Mouse (Mus musculus) ES-E14 (cell line): ENCODE data around the gene Xbp1. TPM values are rescaled to one million over a fixed set of nuclear protein-coding genes. Genes with fewer than 3 reads are reported as not detected.
A peak's percentile ranks its signal among the peaks of the same experiment; 100 is the strongest.

Experiments used
- DNase-seq: peaks from one replicate; pipeline ENCODE4 v3.0.0-alpha.2; 2013; ENCODE audit warnings: low read depth, low spot score
- H3K27ac ChIP-seq: 2 replicates; pipeline ENCODE4 v1.5.1; 2012; ENCODE audit warnings: low read depth, mild to moderate bottlenecking, low read length, moderate library complexity, mixed read lengths; ENCODE audit not compliant: poor library complexity, insufficient read depth, severe bottlenecking
- H3K36me3 ChIP-seq: 2 replicates; pipeline ENCODE4 v1.6.1; 2012; ENCODE audit warnings: mild to moderate bottlenecking, low read length, moderate library complexity, mixed read lengths; ENCODE audit not compliant: control insufficient read depth, poor library complexity, insufficient read depth, severe bottlenecking
- H3K4me1 ChIP-seq, 2 experiments: fragments of 150-350 bp in 1 of 2; sonication (generic) in 1 of 2; 2 replicates each; pipeline ENCODE4 v1.6.1; 2012; ENCODE audit warnings: low read length in 2 of 2, mild to moderate bottlenecking in 1 of 2, mixed read lengths in 1 of 2; ENCODE audit not compliant: control insufficient read depth in 2 of 2, insufficient read depth in 2 of 2, poor library complexity in 1 of 2
- H3K4me3 ChIP-seq, 2 experiments: fragments of 150-350 bp in 1 of 2; sonication (generic) in 1 of 2; 2 replicates each; pipeline ENCODE4 v1.5.1; 2012; ENCODE audit warnings: low read length in 2 of 2, low read depth in 1 of 2, mild to moderate bottlenecking in 1 of 2, mixed read lengths in 1 of 2; ENCODE audit not compliant: insufficient read depth in 1 of 2, poor library complexity in 1 of 2, severe bottlenecking in 1 of 2
- H3K9ac ChIP-seq: 2 replicates; pipeline ENCODE4 v1.6.1; 2012; ENCODE audit warnings: low read depth, mild to moderate bottlenecking, low read length, mixed read lengths; ENCODE audit not compliant: poor library complexity, insufficient read depth, severe bottlenecking
- H3K9me3 ChIP-seq: fragments of 150-350 bp; sonication (generic); 2 replicates; pipeline ENCODE4 v1.6.1; 2012; ENCODE audit warnings: low read depth, mild to moderate bottlenecking, low read length; ENCODE audit not compliant: control insufficient read depth, insufficient read depth
- CHD2 ChIP-seq: IDR thresholded peaks from 2 replicates; pipeline ENCODE4 v1.6.1; 2014; ENCODE audit warnings: mild to moderate bottlenecking, low read depth, low read length, inconsistent platforms
- HCFC1 ChIP-seq: IDR thresholded peaks from 2 replicates; pipeline ENCODE4 v1.6.1; 2012; ENCODE audit warnings: low read length, inconsistent platforms, borderline replicate concordance; ENCODE audit not compliant: insufficient read depth
- MAFK ChIP-seq: IDR thresholded peaks from 2 replicates; pipeline ENCODE4 v1.6.1; 2014; ENCODE audit warnings: mild to moderate bottlenecking, low read depth, low read length, inconsistent platforms; ENCODE audit not compliant: insufficient read depth
- ZC3H11A ChIP-seq: IDR thresholded peaks from 2 replicates; pipeline ENCODE4 v1.6.1; 2012; ENCODE audit warnings: low read depth, mild to moderate bottlenecking, inconsistent platforms, low read length, borderline replicate concordance
- ZNF384 ChIP-seq: IDR thresholded peaks from 2 replicates; pipeline ENCODE4 v1.6.1; 2012; ENCODE audit warnings: low read depth, low read length, inconsistent platforms
- in situ Hi-C, 2 experiments: fragments of 600-800 bp; cut with MboI; formaldehyde crosslinking; loops; one replicate each; pipeline ENCODE4 v1.15.1; 2025; ENCODE audit warnings: low sequenced_read_pairs in 2 of 2, inconsistent platforms in 1 of 2; ENCODE audit not compliant: unreplicated experiment in 2 of 2
- total RNA-seq: library from RNA; depleted of rRNA; stranded (reverse); fragments of 300-350 nt; gene quantifications from 2 replicates; pipeline ENCODE4 v1.2.3, GENCODE M21; 2012

Gene Xbp1
- total RNA-seq, 1 experiment: 143 TPM

GRCm38 (mm10) chr11:5499961-5500644 lies 20.4 kb upstream of the Xbp1 start:
- Histone ChIP-seq H3K9me3 (no peaks in the 10 kb centered on the region), H3K4me1 (peaks cover 10 to 26% of the 10 kb centered on the region in 2 experiments), H3K9ac (peak overlapping the region; percentile 44; the same call in 1 of the 2 replicates), H3K27ac (peak overlapping the region; percentile 93; the same call in 1 of the 2 replicates), H3K4me3 (no peak overlapping the region), H3K36me3 (no peaks in the 10 kb centered on the region)
- no peak for TF ChIP-seq ZNF384
- no peak for TF ChIP-seq ZC3H11A
- TF ChIP-seq HCFC1: no peak
- no peak for TF ChIP-seq MAFK
- no peak for TF ChIP-seq CHD2
- in situ Hi-C loops: no loop called here
- no peak for DNase-seq

- Histone ChIP-seq H3K9ac (peak overlapping the region; percentile 44; the same call in 1 of the 2 replicates), H3K9me3 (no peaks in the 10 kb centered on the region), H3K4me3 (no peak overlapping the region), H3K4me1 (peaks cover 10 to 23% of the 10 kb centered on the region in 2 experiments), H3K27ac (peak overlapping the region; percentile 46; the same call in 1 of the 2 replicates), H3K36me3 (no peaks in the 10 kb centered on the region)
- in situ Hi-C loops: no loop called here
- DNase-seq: no peak
- TF ChIP-seq ZC3H11A: no peak
- no peak for TF ChIP-seq HCFC1
- no peak for TF ChIP-seq ZNF384
- TF ChIP-seq CHD2: no peak
- TF ChIP-seq MAFK: no peak
Observed at GRCm38 (mm10) chr11:5500903-5501741, 19.3 kb upstream of the Xbp1 start.

- peaks cover 10 to 23% of the 10 kb centered on the region in 2 experiments for H3K4me1 ChIP-seq
- H3K27ac ChIP-seq: peak overlapping the region; percentile 3; the same call in 1 of the 2 replicates
- TF ChIP-seq ZNF384: no peak
- H3K9me3 ChIP-seq: no peaks in the 10 kb centered on the region
- H3K9ac ChIP-seq: no peak overlapping the region
- no peak for DNase-seq
- in situ Hi-C loops: no loop called here
- no peaks in the 10 kb centered on the region for H3K36me3 ChIP-seq
- H3K4me3 ChIP-seq: no peak overlapping the region
Observed at GRCm38 (mm10) chr11:5502351-5503051, 18.0 kb upstream of the Xbp1 start.

GRCm38 (mm10) chr11:5505856-5506575 lies 14.4 kb upstream of the Xbp1 start:
- Histone ChIP-seq H3K36me3 (no peaks in the 10 kb centered on the region), H3K9ac (peak overlapping the region; percentile 4; the same call in 1 of the 2 replicates), H3K9me3 (no peaks in the 10 kb centered on the region), H3K27ac (peak overlapping the region; percentile 94), H3K4me1 (peaks cover 9 to 16% of the 10 kb centered on the region in 2 experiments), H3K4me3 (peak overlapping the region; percentile 5 to 24; a peak in 2 of 4 replicates)
- TF ChIP-seq ZNF384 (no peak), HCFC1 (no peak), MAFK (no peak), CHD2 (no peak), ZC3H11A (no peak)
- in situ Hi-C loops: no loop called here
- DNase-seq: no peak
